Mouse (Mus musculus) testis, postnatal 14 days (tissue): Measurements from ENCODE around the gene Tenm2.

Experiments
- DNase-seq: peaks from one replicate; pipeline ENCODE4 v3.0.0; 2021; ENCODE audit warnings: low spot score

Gene Tenm2

GRCm38 (mm10) chr11:36045681-36046276 is 1190.0 kb downstream of the Tenm2 start:
- DNase-seq, result peak; percentile 42

GRCm38 (mm10) chr11:36041411-36041810 is 1194.4 kb downstream of the Tenm2 start:
- no peak for DNase-seq

- no peak for DNase-seq
These were observed 1195.1 kb downstream of the Tenm2 start for GRCm38 (mm10) chr11:36040508-36041233.

GRCm38 (mm10) chr11:36039825-36040224 is 1195.9 kb downstream of the Tenm2 start:
- DNase-seq, result no peak

GRCm38 (mm10) chr11:36038386-36038785 is 1197.4 kb downstream of the Tenm2 start:
- DNase-seq, result no peak

- DNase-seq, result no peak
These were observed 1198.5 kb downstream of the Tenm2 start for GRCm38 (mm10) chr11:36037311-36037710.

GRCm38 (mm10) chr11:36036061-36036695 is 1199.6 kb downstream of the Tenm2 start:
- DNase-seq, result peak; percentile 52

- no peak for DNase-seq
These were observed 1204.0 kb downstream of the Tenm2 start for GRCm38 (mm10) chr11:36031751-36032150.

- DNase-seq, result no peak
These were observed 1215.8 kb downstream of the Tenm2 start for GRCm38 (mm10) chr11:36020009-36020408.

GRCm38 (mm10) chr11:36013179-36013578 is 1222.6 kb downstream of the Tenm2 start:
- DNase-seq, result no peak

GRCm38 (mm10) chr11:36009281-36010208 is 1226.2 kb downstream of the Tenm2 start:
- no peak for DNase-seq

GRCm38 (mm10) chr11:36002900-36003299 is 1232.9 kb downstream of the Tenm2 start:
- DNase-seq, result no peak

GRCm38 (mm10) chr11:36001282-36001970 is 1234.3 kb downstream of the Tenm2 start:
- DNase-seq, result peak; percentile 84

GRCm38 (mm10) chr11:36000585-36001281 is 1235.0 kb downstream of the Tenm2 start:
- no peak for DNase-seq

GRCm38 (mm10) chr11:36000038-36000437 is 1235.7 kb downstream of the Tenm2 start:
- DNase-seq, result no peak

GRCm38 (mm10) chr11:35998048-35998447 is 1237.7 kb downstream of the Tenm2 start:
- no peak for DNase-seq

GRCm38 (mm10) chr11:35995310-35995709 is 1240.5 kb downstream of the Tenm2 start:
- no peak for DNase-seq

- DNase-seq, result peak; percentile 24
These were observed 1243.9 kb downstream of the Tenm2 start for GRCm38 (mm10) chr11:35991846-35992245.

GRCm38 (mm10) chr11:35989967-35990366 is 1245.8 kb downstream of the Tenm2 start:
- no peak for DNase-seq

- peak; percentile 45 for DNase-seq
These were observed 1249.8 kb downstream of the Tenm2 start for GRCm38 (mm10) chr11:35985841-35986393.

- DNase-seq, result no peak
These were observed 1253.0 kb downstream of the Tenm2 start for GRCm38 (mm10) chr11:35982734-35983133.
